Mouse (Mus musculus): ENCODE measurements around the gene Fam171b.

- TF ChIP-seq CTCF (IDR thresholded peaks at IDR 0.05; ENCODE audit: low read depth, low read length) (no peak), POLR2A (IDR thresholded peaks at IDR 0.05; ENCODE audit: insufficient read depth, low read length) (no peak)
Measured at GRCm38 (mm10) chr2:83768311-83769047, 44.0 kb upstream of the Fam171b start.

Data from ES-Bruce4 (cell line).